Mouse (Mus musculus): ENCODE results near the gene Otub2. TPM values are rescaled to one million over a fixed set of nuclear protein-coding genes. Genes with fewer than 3 reads are reported as not detected.
A peak's percentile ranks its signal among the peaks of the same experiment; 100 is the strongest.

The Otub2 gene
- polyA plus RNA-seq (2016; fragmentation: Nextera tagmentation; extraction: Ambion mirVana) = 17.7 and 18.4 TPM in 2 replicates

- peak; percentile 97 for ATAC-seq (ENCODE audit: insufficient number of reproducible peaks, low FRiP score)
- Histone ChIP-seq H3K27me3 (replicated peaks) (no peaks in the 10 kb centered on the region), H3K4me1 (replicated peaks) (peaks cover 46% of the 10 kb centered on the region), H3K9ac (peak within 1 kb of the TSS; percentile 90), H3K36me3 (no peaks in the 10 kb centered on the region), H3K9me3 (replicated peaks) (no peaks in the 10 kb centered on the region), H3K4me3 (peak within 1 kb of the TSS; percentile 77), H3K4me2 (peak within 1 kb of the TSS; percentile 82), H3K27ac (ENCODE audit: poor library complexity, severe bottlenecking) (peak within 1 kb of the TSS; percentile 78)
- WGBS = under 1% methylated on average over 57 of the region's 58 CpGs
These were observed at the start of gene Otub2 for GRCm38 (mm10) chr12:103388505-103389347. Gene Otub2, plus strand, starts transcription at chr12:103388682.

- Histone ChIP-seq H3K27ac (ENCODE audit: poor library complexity, severe bottlenecking) (no peak overlapping the region), H3K4me1 (replicated peaks) (peaks cover 15% of the 10 kb centered on the region), H3K9me3 (replicated peaks) (no peaks in the 10 kb centered on the region), H3K36me3 (no peaks in the 10 kb centered on the region), H3K27me3 (replicated peaks) (no peaks in the 10 kb centered on the region), H3K4me2 (no peak overlapping the region), H3K9ac (no peak overlapping the region), H3K4me3 (no peak overlapping the region)
- 79% methylated on average over 5 of the region's 5 CpGs for WGBS
- no peak for ATAC-seq (ENCODE audit: insufficient number of reproducible peaks, low FRiP score)
These were observed 47.3 kb upstream of the Otub2 start for GRCm38 (mm10) chr12:103341212-103341611.

DNA sequence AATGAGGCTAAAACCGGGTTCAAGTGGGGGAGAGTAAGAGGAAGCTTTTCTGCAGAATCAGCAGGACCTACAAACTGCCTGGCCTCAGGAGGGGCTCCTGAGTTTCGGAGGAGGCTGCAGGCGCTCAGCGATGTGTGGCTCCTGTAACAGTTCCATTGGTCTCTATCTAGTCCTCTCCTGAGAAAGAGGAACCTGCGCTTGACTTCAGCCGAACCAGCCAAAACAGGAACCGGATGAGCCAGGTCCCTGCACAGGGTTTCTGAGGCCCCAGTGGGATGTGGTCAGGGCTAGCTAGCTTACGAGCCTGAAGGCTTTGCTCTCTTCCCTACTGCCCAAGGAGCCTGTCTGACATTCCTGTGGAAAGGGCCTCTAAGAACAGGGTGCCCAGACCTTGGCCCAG, 45.0 kb upstream of the Otub2 start:
- Histone ChIP-seq H3K36me3 (no peaks in the 10 kb centered on the region), H3K9me3 (replicated peaks) (no peaks in the 10 kb centered on the region), H3K27ac (ENCODE audit: poor library complexity, severe bottlenecking) (no peak overlapping the region), H3K4me3 (no peak overlapping the region), H3K27me3 (replicated peaks) (no peaks in the 10 kb centered on the region), H3K9ac (no peak overlapping the region), H3K4me2 (no peak overlapping the region), H3K4me1 (replicated peaks) (peaks cover 29% of the 10 kb centered on the region)
- 72% methylated on average over 8 of the region's 8 CpGs for WGBS
- ATAC-seq (ENCODE audit: insufficient number of reproducible peaks, low FRiP score) = no peak

DNA sequence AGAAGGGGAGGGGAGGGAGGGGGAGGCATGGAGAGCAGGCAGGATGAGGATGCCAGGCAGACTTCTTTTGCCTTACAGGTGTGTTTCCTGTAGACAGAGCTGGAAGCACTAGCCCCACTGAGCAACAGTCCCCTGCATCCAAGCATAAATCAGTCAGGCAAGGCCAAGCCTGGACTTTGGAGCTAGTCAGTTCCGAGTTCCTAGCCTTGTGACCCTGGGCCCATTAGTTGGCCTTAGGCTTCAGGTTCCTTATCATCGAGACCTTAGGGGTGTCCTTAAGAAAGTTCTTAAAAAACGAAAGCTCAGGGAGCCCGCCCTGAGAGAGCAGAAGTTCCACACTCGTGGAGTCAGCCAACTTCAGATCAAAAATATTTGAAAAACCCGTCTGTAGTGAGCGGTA, 43.5 kb upstream of the Otub2 start:
- no peak for ATAC-seq (ENCODE audit: insufficient number of reproducible peaks, low FRiP score)
- H3K4me3 ChIP-seq = no peak overlapping the region
- WGBS = 82% methylated on average over 7 of the region's 7 CpGs
- H3K27ac ChIP-seq (ENCODE audit: poor library complexity, severe bottlenecking) = no peak overlapping the region
- no peak overlapping the region for H3K4me2 ChIP-seq
- H3K9me3 ChIP-seq (replicated peaks) = no peaks in the 10 kb centered on the region
- H3K4me1 ChIP-seq (replicated peaks) = peaks cover 22% of the 10 kb centered on the region
- H3K27me3 ChIP-seq (replicated peaks) = no peaks in the 10 kb centered on the region
- no peak overlapping the region for H3K9ac ChIP-seq
- no peaks in the 10 kb centered on the region for H3K36me3 ChIP-seq

DNA sequence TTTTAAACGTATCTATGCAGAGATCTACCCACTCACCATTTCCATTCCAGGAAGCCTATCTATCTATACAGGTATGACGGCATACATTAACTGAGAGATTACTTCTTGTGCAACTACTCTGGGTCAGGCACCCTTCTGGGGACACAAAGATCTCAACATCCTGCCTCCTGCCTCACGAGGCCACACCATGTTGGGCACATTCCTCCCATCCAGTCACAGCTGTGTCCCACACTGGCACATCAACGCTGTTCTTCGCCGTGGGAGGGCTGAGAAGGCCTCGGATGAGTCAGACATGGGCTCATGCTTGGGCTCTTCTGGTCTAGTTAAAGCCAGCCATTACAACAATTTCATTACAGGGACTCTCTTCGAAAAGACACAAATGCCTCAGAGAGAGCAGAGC, 41.5 kb upstream of the Otub2 start:
- H3K4me2 ChIP-seq = no peak overlapping the region
- peak overlapping the region; percentile 36; the same call in 1 of the 2 replicates for H3K9ac ChIP-seq
- no peak overlapping the region for H3K27ac ChIP-seq (ENCODE audit: poor library complexity, severe bottlenecking)
- peaks cover 22% of the 10 kb centered on the region for H3K4me1 ChIP-seq (replicated peaks)
- peaks cover 4% of the 10 kb centered on the region; the same call in 1 of the 2 replicates for H3K36me3 ChIP-seq
- 64% methylated on average over 8 of the region's 8 CpGs for WGBS
- no peak overlapping the region for H3K4me3 ChIP-seq
- no peak for ATAC-seq (ENCODE audit: insufficient number of reproducible peaks, low FRiP score)
- no peaks in the 10 kb centered on the region for H3K27me3 ChIP-seq (replicated peaks)
- peaks cover 5% of the 10 kb centered on the region; the same call in 1 of the 2 replicates for H3K9me3 ChIP-seq (replicated peaks)

DNA sequence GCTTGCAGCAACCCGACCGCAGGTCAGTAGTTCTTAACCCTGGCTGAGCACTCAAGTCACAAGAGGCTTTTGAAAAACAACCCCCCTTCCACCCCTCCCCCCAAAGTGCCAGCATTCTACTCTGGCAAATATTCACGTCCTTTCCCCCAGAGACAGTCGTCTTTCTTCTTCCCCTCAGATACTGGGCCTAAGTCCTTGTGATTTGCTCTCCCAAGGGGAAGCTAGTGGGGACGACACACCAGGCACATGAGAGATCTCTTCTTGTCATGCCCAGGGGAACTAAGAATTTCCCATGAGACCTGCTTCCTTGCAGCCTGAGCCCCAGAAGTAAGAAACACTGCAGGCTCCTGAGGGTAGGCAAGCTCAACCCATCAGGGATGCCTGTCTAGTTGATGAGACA, 41.1 kb upstream of the Otub2 start:
- H3K36me3 ChIP-seq = peaks cover 4% of the 10 kb centered on the region; the same call in 1 of the 2 replicates
- H3K4me3 ChIP-seq = no peak overlapping the region
- H3K27ac ChIP-seq (ENCODE audit: poor library complexity, severe bottlenecking) = no peak overlapping the region
- 38% methylated on average over 5 of the region's 5 CpGs for WGBS
- H3K9ac ChIP-seq = peak overlapping the region; percentile 36; the same call in 1 of the 2 replicates
- H3K4me1 ChIP-seq (replicated peaks) = peaks cover 22% of the 10 kb centered on the region
- H3K9me3 ChIP-seq (replicated peaks) = peaks cover 5% of the 10 kb centered on the region; the same call in 1 of the 2 replicates
- no peak overlapping the region for H3K4me2 ChIP-seq
- ATAC-seq (ENCODE audit: insufficient number of reproducible peaks, low FRiP score) = no peak
- H3K27me3 ChIP-seq (replicated peaks) = no peaks in the 10 kb centered on the region

GRCm38 (mm10) chr12:103348506-103348905, 40.0 kb upstream of the Otub2 start:
- no peak overlapping the region for H3K4me3 ChIP-seq
- H3K4me1 ChIP-seq (replicated peaks) = peaks cover 32% of the 10 kb centered on the region
- H3K27me3 ChIP-seq (replicated peaks) = no peaks in the 10 kb centered on the region
- no peak overlapping the region for H3K27ac ChIP-seq (ENCODE audit: poor library complexity, severe bottlenecking)
- 11% methylated on average over 3 of the region's 3 CpGs for whole genome bisulfite sequencing
- H3K9me3 ChIP-seq (replicated peaks) = peaks cover 5% of the 10 kb centered on the region; the same call in 1 of the 2 replicates
- H3K9ac ChIP-seq = no peak overlapping the region
- no peak for ATAC-seq (ENCODE audit: insufficient number of reproducible peaks, low FRiP score)
- no peak overlapping the region for H3K4me2 ChIP-seq
- peaks cover 4% of the 10 kb centered on the region; the same call in 1 of the 2 replicates for H3K36me3 ChIP-seq

GRCm38 (mm10) chr12:103352735-103353134, 35.7 kb upstream of the Otub2 start:
- ATAC-seq (ENCODE audit: insufficient number of reproducible peaks, low FRiP score) = no peak
- peak overlapping the region; percentile 83 for H3K27ac ChIP-seq (ENCODE audit: poor library complexity, severe bottlenecking)
- WGBS = 85% methylated on average over 6 of the region's 6 CpGs

DNA sequence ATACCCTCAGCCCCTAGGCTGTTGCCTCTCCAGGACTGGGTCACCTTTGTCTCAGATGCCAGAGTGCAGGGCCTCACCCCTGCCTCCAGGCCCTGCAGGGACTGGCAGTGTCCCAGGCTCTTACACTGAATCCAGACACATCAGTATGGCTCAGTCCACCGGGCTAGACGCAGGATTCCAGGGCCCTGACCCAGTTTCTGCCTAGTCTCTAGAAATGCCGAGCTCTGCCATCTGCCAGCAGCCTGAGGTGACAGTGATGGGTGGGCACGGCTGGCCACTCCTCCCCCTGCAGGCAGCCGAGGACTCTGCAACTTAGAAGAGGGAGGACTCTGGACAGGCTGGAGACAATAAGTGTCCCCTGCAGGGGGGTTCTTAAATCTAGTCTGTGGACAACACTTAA, 34.9 kb upstream of the Otub2 start:
- 9% methylated on average over 5 of the region's 5 CpGs for WGBS
- peak overlapping the region; percentile 57 for H3K4me2 ChIP-seq
- H3K4me1 ChIP-seq (replicated peaks) = peaks cover 40% of the 10 kb centered on the region
- H3K4me3 ChIP-seq = no peak overlapping the region
- no peaks in the 10 kb centered on the region for H3K27me3 ChIP-seq (replicated peaks)
- peaks cover 4% of the 10 kb centered on the region; the same call in 1 of the 2 replicates for H3K36me3 ChIP-seq
- peak overlapping the region; percentile 83 for H3K27ac ChIP-seq (ENCODE audit: poor library complexity, severe bottlenecking)
- H3K9me3 ChIP-seq (replicated peaks) = peaks cover 5% of the 10 kb centered on the region; the same call in 1 of the 2 replicates
- peak; percentile 73 for ATAC-seq (ENCODE audit: insufficient number of reproducible peaks, low FRiP score)
- H3K9ac ChIP-seq = 0 out of 2 replicates have a peak overlapping the region, but pooled peaks have one; percentile 32

More at GRCm38 (mm10) chr12:103352735-103353134, 35.7 kb upstream of the Otub2 start:
- Histone ChIP-seq H3K4me1 (replicated peaks) (peaks cover 46% of the 10 kb centered on the region), H3K4me3 (no peak overlapping the region), H3K27me3 (replicated peaks) (no peaks in the 10 kb centered on the region), H3K36me3 (peaks cover 4% of the 10 kb centered on the region; the same call in 1 of the 2 replicates), H3K9me3 (replicated peaks) (peaks cover 5% of the 10 kb centered on the region; the same call in 1 of the 2 replicates), H3K9ac (0 out of 2 replicates have a peak overlapping the region, but pooled peaks have one; percentile 3), H3K4me2 (0 out of 2 replicates have a peak overlapping the region, but pooled peaks have one; percentile 40)

DNA sequence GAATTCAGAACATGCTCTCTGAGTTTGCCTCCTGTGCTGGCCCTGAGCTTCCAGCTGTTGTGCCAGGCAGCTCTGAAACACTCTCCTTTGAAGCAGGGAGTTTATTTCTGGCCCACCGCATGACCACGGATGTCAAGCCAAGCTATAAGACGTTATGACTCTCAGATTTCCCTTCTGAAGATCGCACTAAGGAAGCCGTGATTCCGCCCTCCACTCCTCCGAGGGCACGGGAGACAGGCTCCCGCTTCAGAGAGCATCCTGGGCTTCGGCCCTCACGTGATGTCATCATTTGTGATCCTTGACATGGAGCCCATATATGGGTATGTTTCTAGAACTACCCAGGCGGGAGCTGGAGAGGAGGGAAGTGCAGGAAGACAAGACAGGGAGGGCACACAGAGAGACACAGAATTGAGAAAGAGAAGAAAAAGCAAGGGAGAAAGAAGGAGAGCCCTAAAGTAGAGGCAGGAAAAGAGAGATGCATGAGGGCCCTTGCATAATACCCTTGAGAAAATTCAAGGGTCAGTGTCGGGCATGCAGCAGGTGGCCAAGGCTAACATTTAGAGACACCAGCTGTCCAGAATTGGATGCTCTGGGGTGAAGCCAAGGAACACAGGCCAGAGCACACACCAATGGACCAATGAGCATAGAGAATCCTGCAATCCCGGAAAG, 32.6 kb upstream of the Otub2 start, which contains the start of gene Asb2:
Asb2 (minus strand) TSS at position 256 of the 669 bp plus-strand sequence.
- no peak for ATAC-seq (ENCODE audit: insufficient number of reproducible peaks, low FRiP score)
- Histone ChIP-seq H3K27ac (ENCODE audit: poor library complexity, severe bottlenecking) (peak within 1 kb of the TSS; percentile 83), H3K4me3 (peak within 1 kb of the TSS; percentile 31), H3K4me1 (replicated peaks) (peaks cover 45% of the 10 kb centered on the region), H3K9me3 (replicated peaks) (peaks cover 5% of the 10 kb centered on the region; the same call in 1 of the 2 replicates), H3K36me3 (peaks cover 3% of the 10 kb centered on the region; the same call in 1 of the 2 replicates), H3K27me3 (replicated peaks) (no peaks in the 10 kb centered on the region), H3K9ac (peak within 1 kb of the TSS; percentile 65), H3K4me2 (peak within 1 kb of the TSS; percentile 57)
- WGBS = 46% methylated on average over 14 of the region's 14 CpGs

DNA sequence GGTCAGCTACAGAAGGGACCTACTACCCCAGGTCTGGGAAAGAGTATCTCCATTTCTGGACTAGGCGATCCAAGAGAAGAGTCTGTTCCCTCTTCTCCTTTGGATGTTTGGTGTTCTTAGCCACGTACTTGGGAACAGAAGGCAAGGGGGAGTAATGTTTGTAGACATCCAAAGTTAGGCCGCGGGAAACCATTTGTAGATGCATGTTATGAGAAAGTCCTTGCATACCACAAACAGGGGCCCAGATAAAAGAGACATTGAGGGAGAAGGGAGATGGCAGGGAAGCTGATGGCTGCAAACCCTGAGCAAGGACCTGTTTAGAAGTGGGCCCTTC, 32.1 kb upstream of the Otub2 start:
- H3K36me3 ChIP-seq = no peaks in the 10 kb centered on the region; the same call in 1 of the 2 replicates
- no peak for ATAC-seq (ENCODE audit: insufficient number of reproducible peaks, low FRiP score)
- peaks cover 45% of the 10 kb centered on the region for H3K4me1 ChIP-seq (replicated peaks)
- 0 out of 2 replicates have a peak, but pooled peaks cover 4% of the 10 kb centered on the region for H3K9me3 ChIP-seq (replicated peaks)
- no peak overlapping the region for H3K4me2 ChIP-seq
- H3K27me3 ChIP-seq (replicated peaks) = no peaks in the 10 kb centered on the region
- peak overlapping the region; percentile 83; the same call in 1 of the 2 replicates for H3K27ac ChIP-seq (ENCODE audit: poor library complexity, severe bottlenecking)
- 84% methylated on average over 4 of the region's 4 CpGs for WGBS
- no peak overlapping the region for H3K9ac ChIP-seq
- H3K4me3 ChIP-seq = no peak overlapping the region
